Mouse (Mus musculus) forebrain, embryonic 11.5 days (tissue): ENCODE results near the gene Homez. TPM values are rescaled to one million over a fixed set of nuclear protein-coding genes. Genes with fewer than 3 reads are reported as not detected.

Experiments used
- ATAC-seq: fragments of 200-750 bp; cut with Nextera tagmentation; replicated peaks from 2 replicates; pipeline ENCODE4 v1.8.0; 2017; ENCODE audit warnings: moderate TSS enrichment; ENCODE audit not compliant: low FRiP score
- DNase-seq: peaks from one replicate; pipeline ENCODE4 v3.0.0-alpha.2; 2017; ENCODE audit warnings: low spot score
- H3K27ac ChIP-seq: fragments of 300-500 bp; sonication (generic); 2 replicates; pipeline ENCODE4 v1.5.1; 2014; ENCODE audit warnings: low read depth, low read length
- H3K27me3 ChIP-seq: fragments of 300-500 bp; sonication (generic); 2 replicates; pipeline ENCODE4 v1.6.1; 2014; ENCODE audit warnings: mild to moderate bottlenecking, low read length, mixed read lengths; ENCODE audit not compliant: control insufficient read depth, insufficient read depth
- H3K36me3 ChIP-seq: fragments of 300-500 bp; sonication (generic); 2 replicates; pipeline ENCODE4 v1.6.1; 2014; ENCODE audit warnings: mild to moderate bottlenecking, low read length, moderate library complexity, mixed read lengths; ENCODE audit not compliant: control insufficient read depth, insufficient read depth
- H3K4me1 ChIP-seq: fragments of 300-500 bp; sonication (generic); replicated peaks from 2 replicates; pipeline ENCODE4 v1.6.1; 2014; ENCODE audit warnings: low read length, mixed read lengths; ENCODE audit not compliant: control insufficient read depth, insufficient read depth
- H3K4me2 ChIP-seq: fragments of 300-500 bp; sonication (generic); 2 replicates; pipeline ENCODE4 v1.6.1; 2014; ENCODE audit warnings: low read depth, mild to moderate bottlenecking, low read length, moderate library complexity, mixed read lengths; ENCODE audit not compliant: severe bottlenecking
- H3K4me3 ChIP-seq: fragments of 300-500 bp; sonication (generic); 2 replicates; pipeline ENCODE4 v1.5.1; 2014; ENCODE audit warnings: low read depth, low read length
- H3K9ac ChIP-seq: fragments of 300-500 bp; sonication (generic); 2 replicates; pipeline ENCODE4 v1.6.1; 2014; ENCODE audit warnings: low read length
- H3K9me3 ChIP-seq: fragments of 300-500 bp; sonication (generic); 2 replicates; pipeline ENCODE4 v1.6.1; 2016; ENCODE audit warnings: low read length, mixed read lengths; ENCODE audit not compliant: control insufficient read depth
- WGBS: fragments of 180-500 bp; shearing (Covaris S2); extraction: QIAGEN DNeasy Blood & Tissue Kit; methylation state at CpG from one replicate; pipeline ENCODE4 v1.1.7; 2014; 5-methylcytosine and 5-hydroxymethylcytosine counted together
- polyA plus RNA-seq: library from polyadenylated mRNA; unstranded; fragments of >200 nt; fragmentation: Nextera tagmentation; extraction: Ambion mirVana; gene quantifications from 2 replicates; pipeline ENCODE4 v1.2.1, GENCODE M21; 2014

Homez gene
- polyA plus RNA-seq, 1 experiment from 2014 or later: 16.1 TPM

GRCm38 (mm10) chr14:54864313-54865036, 6.3 kb downstream of the Homez start:
- Histone ChIP-seq H3K36me3 (no peaks in the 10 kb centered on the region), H3K9ac (peak overlapping the region; percentile 94), H3K4me1 (no peaks in the 10 kb centered on the region; the same call in 1 of the 2 replicates), H3K4me2 (peak overlapping the region; percentile 66), H3K9me3 (no peaks in the 10 kb centered on the region), H3K4me3 (peak overlapping the region; percentile 91), H3K27ac (no peak overlapping the region; the same call in 1 of the 2 replicates), H3K27me3 (no peaks in the 10 kb centered on the region)
- ATAC-seq (0 out of 2 replicates have a peak, but pooled peaks have one; percentile 7), DNase-seq (no peak)
- 19% methylated on average over 21 of the region's 21 CpGs for WGBS

- peak; percentile 97 for DNase-seq
- H3K9ac ChIP-seq: peak overlapping the region; percentile 94
- H3K9me3 ChIP-seq: no peaks in the 10 kb centered on the region
- H3K27ac ChIP-seq: peak overlapping the region; percentile 65
- no peaks in the 10 kb centered on the region for H3K36me3 ChIP-seq
- WGBS: 0% methylated on average over 45 of the region's 56 CpGs
- no peaks in the 10 kb centered on the region; the same call in 1 of the 2 replicates for H3K4me1 ChIP-seq
- no peaks in the 10 kb centered on the region for H3K27me3 ChIP-seq
- H3K4me3 ChIP-seq: peak overlapping the region; percentile 91
- peak overlapping the region; percentile 66 for H3K4me2 ChIP-seq
- peak; percentile 100 for ATAC-seq
Measured at GRCm38 (mm10) chr14:54863501-54864312, 7.1 kb downstream of the Homez start.

- H3K36me3 ChIP-seq: no peaks in the 10 kb centered on the region; the same call in 1 of the 2 replicates
- no peaks in the 10 kb centered on the region for H3K9me3 ChIP-seq
- ATAC-seq (no peak), DNase-seq (peak; percentile 72)
- H3K4me2 ChIP-seq: no peak overlapping the region
- H3K27me3 ChIP-seq: no peaks in the 10 kb centered on the region
- no peak overlapping the region for H3K27ac ChIP-seq
- H3K4me1 ChIP-seq: no peaks in the 10 kb centered on the region; the same call in 1 of the 2 replicates
- no peak overlapping the region for H3K4me3 ChIP-seq
- 45% methylated on average over 2 of the region's 2 CpGs for WGBS
- no peak overlapping the region for H3K9ac ChIP-seq
Measured at GRCm38 (mm10) chr14:54860511-54860910, 10.2 kb downstream of the Homez start.

- no peak overlapping the region for H3K9ac ChIP-seq
- no peaks in the 10 kb centered on the region for H3K4me1 ChIP-seq
- H3K27me3 ChIP-seq: no peaks in the 10 kb centered on the region
- no peaks in the 10 kb centered on the region for H3K9me3 ChIP-seq
- no peaks in the 10 kb centered on the region; the same call in 1 of the 2 replicates for H3K36me3 ChIP-seq
- H3K27ac ChIP-seq: no peak overlapping the region
- 94% methylated on average over 9 of the region's 9 CpGs for WGBS
- ATAC-seq (no peak), DNase-seq (no peak)
- no peak overlapping the region for H3K4me3 ChIP-seq
- H3K4me2 ChIP-seq: no peak overlapping the region
Measured at GRCm38 (mm10) chr14:54857891-54858290, 12.9 kb downstream of the Homez start.

GRCm38 (mm10) chr14:54856703-54857102, 14.1 kb downstream of the Homez start:
- ATAC-seq (no peak), DNase-seq (no peak)
- 90% methylated on average over 7 of the region's 7 CpGs for WGBS

GRCm38 (mm10) chr14:54855726-54856125, 15.0 kb downstream of the Homez start:
- ATAC-seq (no peak), DNase-seq (no peak)
- Histone ChIP-seq H3K4me2 (no peak overlapping the region), H3K36me3 (no peaks in the 10 kb centered on the region; the same call in 1 of the 2 replicates), H3K4me1 (no peaks in the 10 kb centered on the region), H3K27ac (no peak overlapping the region), H3K4me3 (no peak overlapping the region), H3K9ac (no peak overlapping the region), H3K27me3 (no peaks in the 10 kb centered on the region), H3K9me3 (no peaks in the 10 kb centered on the region)
- WGBS: 95% methylated on average over 3 of the region's 3 CpGs

More at GRCm38 (mm10) chr14:54856703-54857102, 14.1 kb downstream of the Homez start:
- Histone ChIP-seq H3K9me3 (no peaks in the 10 kb centered on the region), H3K36me3 (no peaks in the 10 kb centered on the region; the same call in 1 of the 2 replicates), H3K4me3 (no peak overlapping the region), H3K9ac (no peak overlapping the region), H3K27me3 (no peaks in the 10 kb centered on the region), H3K27ac (no peak overlapping the region), H3K4me1 (no peaks in the 10 kb centered on the region), H3K4me2 (no peak overlapping the region)

GRCm38 (mm10) chr14:54843461-54843860, 27.3 kb downstream of the Homez start:
- WGBS: 4% methylated on average over 4 of the region's 4 CpGs
- no peak overlapping the region for H3K27ac ChIP-seq
- no peak overlapping the region for H3K9ac ChIP-seq
- no peak for DNase-seq
- H3K4me1 ChIP-seq: no peaks in the 10 kb centered on the region
- no peak overlapping the region for H3K4me2 ChIP-seq
- H3K4me3 ChIP-seq: no peak overlapping the region
- H3K36me3 ChIP-seq: no peaks in the 10 kb centered on the region
- no peak for ATAC-seq
- no peaks in the 10 kb centered on the region for H3K9me3 ChIP-seq
- no peaks in the 10 kb centered on the region for H3K27me3 ChIP-seq

- 98% methylated on average over 1 of the region's 1 CpGs for WGBS
- H3K4me1 ChIP-seq: no peaks in the 10 kb centered on the region
Measured at GRCm38 (mm10) chr14:54823716-54824115, 47.0 kb downstream of the Homez start.

More at GRCm38 (mm10) chr14:54823716-54824115, 47.0 kb downstream of the Homez start:
- Histone ChIP-seq H3K36me3 (no peaks in the 10 kb centered on the region), H3K4me2 (no peak overlapping the region), H3K9ac (no peak overlapping the region), H3K27me3 (no peaks in the 10 kb centered on the region), H3K27ac (no peak overlapping the region), H3K4me3 (no peak overlapping the region), H3K9me3 (no peaks in the 10 kb centered on the region)
- no peak for ATAC-seq
- DNase-seq: no peak
